ENCODE assay signal across 10 mouse cellular contexts in genomic region chr1:185610586-185610985, GRCm38 (mm10).
DNase-seq lines count a peak whose midpoint lies in the region; ATAC-seq lines count a peak whose summit lies in the region.
"Had no signal": no experiment of that assay in that cellular context is flagged by ENCODE, and none has a peak within 500 bp of the region (broad histone marks: within the 10 kb centered on the region; RNA-seq: fewer than 3 reads in every experiment).

No protein-coding gene starts in this region.

- H3K9ac ChIP-seq in heart, embryonic 12.5 days, result no peak overlapping the region
- H3K9ac ChIP-seq: limb, embryonic 15.5 days had no signal

- 15% methylated on average over 3 of the region's 3 CpGs for WGBS in heart, embryonic 12.5 days

- H3K4me1 ChIP-seq in heart, embryonic 12.5 days (replicated peaks), result peaks cover 22% of the 10 kb centered on the region
- H3K4me1 ChIP-seq: limb, embryonic 15.5 days had no signal

- no peaks in the 10 kb centered on the region for H3K27me3 ChIP-seq in heart, embryonic 12.5 days (replicated peaks)
- H3K27me3 ChIP-seq: limb, embryonic 15.5 days had no signal

- no peak for DNase-seq in heart, adult 9 months (ENCODE audit: low spot score in 2 of 2)
- DNase-seq in right cerebral cortex, adult 18-20 months, result peak; percentile 36
- no peak for DNase-seq in right cerebral cortex, postnatal 4 days
- peak; percentile 8 for DNase-seq in left cerebral cortex, postnatal 4 days
- peak; percentile 61 for DNase-seq in testis, postnatal 14 days (ENCODE audit: low spot score)
- no peak for DNase-seq in cerebellum, postnatal 25 days
- no peak for DNase-seq in spleen, adult 18-20 months
- DNase-seq: kidney, postnatal 36 days had no signal

- 0 out of 2 replicates have a peak overlapping the region, but pooled peaks have one; percentile 37 for H3K27ac ChIP-seq in heart, embryonic 12.5 days (ENCODE audit: poor library complexity, severe bottlenecking)
- H3K27ac ChIP-seq: limb, embryonic 15.5 days had no signal

- no peak overlapping the region for H3K4me2 ChIP-seq in heart, embryonic 12.5 days
- H3K4me2 ChIP-seq: limb, embryonic 15.5 days had no signal

- H3K4me3 ChIP-seq in heart, embryonic 12.5 days, result no peak overlapping the region
- H3K4me3 ChIP-seq: limb, embryonic 15.5 days had no signal

- H3K9me3 ChIP-seq in heart, embryonic 12.5 days (replicated peaks), result no peaks in the 10 kb centered on the region
- H3K9me3 ChIP-seq: limb, embryonic 15.5 days had no signal

- no peaks in the 10 kb centered on the region for H3K36me3 ChIP-seq in heart, embryonic 12.5 days
- H3K36me3 ChIP-seq: limb, embryonic 15.5 days had no signal

- ATAC-seq in heart, embryonic 12.5 days (ENCODE audit: insufficient number of reproducible peaks, low FRiP score), result peak; percentile 61; the same call in 1 of the 2 replicates

- intact Hi-C loops in left cerebral cortex, postnatal 4 days (cut with DNase I), result no loop called here

Comparison
In these comparisons a context has a peak if more than half of its experiments do, and no peak if none do; other contexts are left out.
1. DNase-seq: peak in right cerebral cortex, adult 18-20 months (single experiment), left cerebral cortex, postnatal 4 days (single experiment) and testis, postnatal 14 days (single experiment); none in heart, adult 9 months (0 of 2), right cerebral cortex, postnatal 4 days (single experiment), cerebellum, postnatal 25 days (0 of 2) and spleen, adult 18-20 months (0 of 2).